Mouse (Mus musculus) NIH3T3 (cell line): Measurements from ENCODE around the gene Ip6k2.

Experiments used
- DNase-seq: peaks from one replicate; pipeline ENCODE4 v3.0.0-alpha.2; 2012; ENCODE audit warnings: low read depth

The Ip6k2 gene

GRCm38 (mm10) chr9:108824144-108824685 is 40.6 kb downstream of the Ip6k2 start:
- no peak for DNase-seq

GRCm38 (mm10) chr9:108824755-108825413 is 41.3 kb downstream of the Ip6k2 start:
- no peak for DNase-seq

GRCm38 (mm10) chr9:108825820-108826699 is 42.5 kb downstream of the Ip6k2 start, which contains the start of gene Celsr3:
TSS of gene Celsr3 (plus strand) at chr9:108826320.
- DNase-seq: peak; percentile 56

- peak; percentile 70 for DNase-seq
Observed at GRCm38 (mm10) chr9:108826700-108827340, 43.2 kb downstream of the Ip6k2 start.

GRCm38 (mm10) chr9:108827454-108827853 is 43.9 kb downstream of the Ip6k2 start:
- DNase-seq: no peak

- DNase-seq: no peak
Observed at GRCm38 (mm10) chr9:108827906-108828305, 44.3 kb downstream of the Ip6k2 start.

- DNase-seq: no peak
Observed at GRCm38 (mm10) chr9:108831637-108832036, 48.0 kb downstream of the Ip6k2 start.

GRCm38 (mm10) chr9:108832390-108833108 is 49.0 kb downstream of the Ip6k2 start:
- DNase-seq: peak; percentile 76

GRCm38 (mm10) chr9:108842989-108843388 is 59.4 kb downstream of the Ip6k2 start:
- DNase-seq: no peak

GRCm38 (mm10) chr9:108845390-108845789 is 61.8 kb downstream of the Ip6k2 start:
- peak; percentile 8 for DNase-seq

GRCm38 (mm10) chr9:108847374-108847773 is 63.8 kb downstream of the Ip6k2 start:
- peak; percentile 21 for DNase-seq

GRCm38 (mm10) chr9:108848419-108848818 is 64.8 kb downstream of the Ip6k2 start:
- no peak for DNase-seq

- peak; percentile 10 for DNase-seq
Observed at GRCm38 (mm10) chr9:108852976-108853375, 69.4 kb downstream of the Ip6k2 start, which contains the start of gene Slc26a6. TSS of gene Slc26a6 (plus strand) at chr9:108853283.

- peak; percentile 96 for DNase-seq
Observed at GRCm38 (mm10) chr9:108853635-108854240, 70.1 kb downstream of the Ip6k2 start.

GRCm38 (mm10) chr9:108854241-108854696 is 70.7 kb downstream of the Ip6k2 start:
- peak; percentile 89 for DNase-seq

- DNase-seq: no peak
Observed at GRCm38 (mm10) chr9:108855335-108855734, 71.7 kb downstream of the Ip6k2 start.
